Mouse (Mus musculus) liver, embryonic 11.5 days (tissue): Measurements from ENCODE around the gene Dusp11. TPM values are rescaled to one million over a fixed set of nuclear protein-coding genes. Genes with fewer than 3 reads are reported as not detected.
"Not testable (repeated sequence)": the region's sequence is repeated elsewhere in the genome, so short reads cannot be mapped to it uniquely, and the experiment has no call there.

Experiments
- ATAC-seq: fragments of 200-750 bp; cut with Nextera tagmentation; replicated peaks from 2 replicates; pipeline ENCODE4 v1.8.0; 2017; ENCODE audit warnings: moderate number of reproducible peaks, mild to moderate bottlenecking, moderate TSS enrichment, moderate library complexity; ENCODE audit not compliant: low FRiP score
- DNase-seq: peaks from one replicate; pipeline ENCODE4 v3.0.0-alpha.2; 2017; ENCODE audit warnings: low spot score
- H3K27ac ChIP-seq: fragments of 300-500 bp; sonication (generic); 2 replicates; pipeline ENCODE4 v1.5.1; 2014; ENCODE audit warnings: mild to moderate bottlenecking, low read depth, low read length, control low read depth
- H3K27me3 ChIP-seq: fragments of 300-500 bp; sonication (generic); replicated peaks from 2 replicates; pipeline ENCODE4 v1.6.1; 2014; ENCODE audit warnings: low read length, mixed read lengths; ENCODE audit not compliant: control insufficient read depth, insufficient read depth
- H3K36me3 ChIP-seq: fragments of 300-500 bp; sonication (generic); 2 replicates; pipeline ENCODE4 v1.6.1; 2014; ENCODE audit warnings: mild to moderate bottlenecking, low read length, moderate library complexity, mixed read lengths; ENCODE audit not compliant: control insufficient read depth, insufficient read depth
- H3K4me1 ChIP-seq: fragments of 300-500 bp; sonication (generic); replicated peaks from 2 replicates; pipeline ENCODE4 v1.6.1; 2014; ENCODE audit warnings: low read length, mixed read lengths; ENCODE audit not compliant: control insufficient read depth, insufficient read depth
- H3K4me2 ChIP-seq: fragments of 300-500 bp; sonication (generic); 2 replicates; pipeline ENCODE4 v1.6.1; 2014; ENCODE audit warnings: mild to moderate bottlenecking, control low read depth, moderate library complexity
- H3K4me3 ChIP-seq: fragments of 300-500 bp; sonication (generic); 2 replicates; pipeline ENCODE4 v1.5.1; 2014; ENCODE audit warnings: low read depth, low read length, control low read depth
- H3K9ac ChIP-seq: fragments of 300-500 bp; sonication (generic); 2 replicates; pipeline ENCODE4 v1.6.1; 2014; ENCODE audit warnings: low read depth, low read length, control low read depth
- H3K9me3 ChIP-seq: fragments of 300-500 bp; sonication (generic); 2 replicates; pipeline ENCODE4 v1.6.1; 2016; ENCODE audit warnings: low read length, inconsistent platforms, mixed read lengths; ENCODE audit not compliant: control insufficient read depth
- WGBS: fragments of 180-500 bp; shearing (Covaris S2); extraction: QIAGEN DNeasy Blood & Tissue Kit; methylation state at CpG from one replicate; pipeline ENCODE4 v1.1.7; 2014; 5-methylcytosine and 5-hydroxymethylcytosine counted together
- polyA plus RNA-seq: library from polyadenylated mRNA; unstranded; fragments of >200 nt; fragmentation: Nextera tagmentation; extraction: Ambion mirVana; gene quantifications from 2 replicates; pipeline ENCODE4 v1.2.1, GENCODE M21; 2014

Gene Dusp11
- polyA plus RNA-seq, result 58.7 and 59.9 TPM in 2 replicates

GRCm38 (mm10) chr6:85961101-85962091, at the start of gene Dusp11:
Gene Dusp11, minus strand, starts transcription at chr6:85961667.
- ATAC-seq, result peak; percentile 94
- Histone ChIP-seq H3K4me1 (peaks cover 5% of the 10 kb centered on the region), H3K36me3 (peaks cover 11% of the 10 kb centered on the region), H3K27ac (peak within 1 kb of the TSS; percentile 98), H3K9ac (peak within 1 kb of the TSS; percentile 93), H3K27me3 (no peaks in the 10 kb centered on the region), H3K9me3 (no peaks in the 10 kb centered on the region), H3K4me2 (peak within 1 kb of the TSS; percentile 81), H3K4me3 (peak within 1 kb of the TSS; percentile 92)
- under 1% methylated on average over 70 of the region's 70 CpGs for WGBS
- DNase-seq, result peak; percentile 88

DNA sequence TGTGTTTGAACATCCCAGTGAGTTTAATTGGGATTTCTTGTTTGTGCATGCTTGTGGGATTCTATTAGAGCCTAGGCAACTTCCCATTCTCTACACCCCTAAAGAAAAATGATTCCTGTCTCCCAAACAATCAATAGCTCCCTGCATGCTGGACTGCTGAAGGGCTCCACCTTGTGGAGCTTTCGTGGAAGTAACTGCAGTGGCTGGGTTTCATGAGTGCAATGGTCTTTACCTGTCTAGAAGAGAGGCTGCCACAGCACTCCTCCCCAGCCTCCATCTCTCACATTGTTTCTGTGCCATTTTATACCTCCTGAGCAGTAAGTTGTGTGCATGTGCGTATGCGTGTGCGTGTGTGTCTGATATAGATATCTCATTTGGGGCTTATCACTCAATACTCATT, 48.5 kb upstream of the Dusp11 start:
- Histone ChIP-seq H3K9me3 (no peaks in the 10 kb centered on the region), H3K4me3 (no peak overlapping the region), H3K4me1 (no peaks in the 10 kb centered on the region), H3K9ac (no peak overlapping the region), H3K27ac (no peak overlapping the region), H3K4me2 (no peak overlapping the region), H3K27me3 (no peaks in the 10 kb centered on the region), H3K36me3 (no peaks in the 10 kb centered on the region)
- 28% methylated on average over 4 of the region's 4 CpGs for WGBS
- DNase-seq (no peak), ATAC-seq (no peak)

GRCm38 (mm10) chr6:86004271-86005148, 43.0 kb upstream of the Dusp11 start:
- WGBS, result 11% methylated on average over 18 of the region's 18 CpGs
- DNase-seq, result peak; percentile 81
- Histone ChIP-seq H3K4me3 (no peak overlapping the region), H3K36me3 (no peaks in the 10 kb centered on the region), H3K9ac (no peak overlapping the region), H3K4me2 (peak overlapping the region; percentile 55), H3K4me1 (no peaks in the 10 kb centered on the region), H3K9me3 (no peaks in the 10 kb centered on the region), H3K27me3 (no peaks in the 10 kb centered on the region), H3K27ac (no peak overlapping the region)
- ATAC-seq, result peak; percentile 80

- H3K4me2 ChIP-seq, result no peak overlapping the region
- no peaks in the 10 kb centered on the region for H3K27me3 ChIP-seq
- no peak overlapping the region for H3K9ac ChIP-seq
- no peaks in the 10 kb centered on the region for H3K4me1 ChIP-seq
- no peak overlapping the region for H3K27ac ChIP-seq
- H3K9me3 ChIP-seq, result no peaks in the 10 kb centered on the region
- DNase-seq (no peak), ATAC-seq (no peak)
- 69% methylated on average over 18 of the region's 18 CpGs for WGBS
- no peak overlapping the region for H3K4me3 ChIP-seq
- H3K36me3 ChIP-seq, result no peaks in the 10 kb centered on the region
These were observed 42.0 kb upstream of the Dusp11 start for GRCm38 (mm10) chr6:86003405-86003925.

DNA sequence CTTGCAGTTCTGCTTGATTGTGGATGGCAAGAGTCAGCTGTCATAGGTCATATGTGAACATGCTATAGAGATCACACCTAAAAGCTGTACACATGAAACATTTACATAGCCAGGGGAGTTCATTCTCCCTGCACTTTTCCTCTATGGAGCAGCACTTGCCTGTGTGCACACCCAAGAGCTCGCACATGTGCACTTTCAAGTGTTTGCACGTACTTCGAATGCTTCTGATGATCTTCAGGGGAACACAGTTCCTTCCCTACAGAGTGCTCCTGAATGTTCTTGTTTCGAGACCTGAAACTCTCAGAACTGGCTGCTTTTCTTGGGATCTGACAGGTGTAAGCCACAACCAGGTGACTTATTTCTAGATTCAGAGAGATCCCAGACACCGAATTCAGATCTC, 29.3 kb upstream of the Dusp11 start:
- not testable (repeated sequence) for H3K9ac ChIP-seq, H3K27me3 ChIP-seq, H3K4me2 ChIP-seq, H3K4me1 ChIP-seq, DNase-seq, H3K27ac ChIP-seq, H3K4me3 ChIP-seq, H3K9me3 ChIP-seq, H3K36me3 ChIP-seq, ATAC-seq
- WGBS, result 79% methylated on average over 5 of the region's 5 CpGs

DNA sequence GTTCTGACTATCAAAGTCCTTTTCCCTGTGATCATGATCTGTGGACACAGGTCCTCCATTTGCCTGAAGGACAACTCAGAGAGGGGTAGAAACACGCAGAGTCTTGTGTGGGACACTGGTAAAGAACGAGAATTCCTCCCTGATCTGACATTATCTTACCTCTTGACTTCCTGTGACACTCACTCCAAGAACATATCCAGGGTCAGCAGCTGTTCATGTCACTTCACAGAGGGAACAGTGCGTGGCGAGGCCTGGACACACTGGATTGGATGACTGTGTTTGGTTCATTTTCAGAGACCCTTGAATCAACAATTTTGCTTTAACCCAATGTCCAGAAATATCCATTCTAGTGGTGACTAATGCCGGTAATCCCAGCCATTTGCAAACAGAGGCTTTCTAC, 28.1 kb upstream of the Dusp11 start:
- H3K4me2 ChIP-seq, H3K4me1 ChIP-seq, H3K9ac ChIP-seq, H3K27me3 ChIP-seq, ATAC-seq, H3K9me3 ChIP-seq, H3K36me3 ChIP-seq, H3K27ac ChIP-seq, H3K4me3 ChIP-seq, DNase-seq: not testable (repeated sequence)
- WGBS, result 59% methylated on average over 5 of the region's 5 CpGs

GRCm38 (mm10) chr6:85984351-85984750, 22.9 kb upstream of the Dusp11 start:
- Histone ChIP-seq H3K4me2 (no peak overlapping the region), H3K27ac (no peak overlapping the region), H3K36me3 (no peaks in the 10 kb centered on the region), H3K4me1 (no peaks in the 10 kb centered on the region), H3K9me3 (no peaks in the 10 kb centered on the region), H3K27me3 (no peaks in the 10 kb centered on the region), H3K9ac (no peak overlapping the region), H3K4me3 (no peak overlapping the region)
- 81% methylated on average over 8 of the region's 8 CpGs for WGBS
- DNase-seq (no peak), ATAC-seq (no peak)

- H3K4me1 ChIP-seq, H3K9ac ChIP-seq, H3K36me3 ChIP-seq, H3K4me3 ChIP-seq, DNase-seq, H3K4me2 ChIP-seq, H3K27me3 ChIP-seq, H3K27ac ChIP-seq, ATAC-seq, H3K9me3 ChIP-seq: not testable (repeated sequence)
- 72% methylated on average over 4 of the region's 4 CpGs for WGBS
These were observed 17.3 kb upstream of the Dusp11 start for GRCm38 (mm10) chr6:85978736-85979135.
